Mouse (Mus musculus): Measurements from ENCODE around the gene Lama5. TPM values are rescaled to one million over a fixed set of nuclear protein-coding genes. Genes with fewer than 3 reads are reported as not detected.
"Not testable (repeated sequence)": the region's sequence is repeated elsewhere in the genome, so short reads cannot be mapped to it uniquely, and the experiment has no call there.

Gene Lama5
- polyA plus RNA-seq, 1 experiment from 2014 or later, result 2.9 TPM

DNA sequence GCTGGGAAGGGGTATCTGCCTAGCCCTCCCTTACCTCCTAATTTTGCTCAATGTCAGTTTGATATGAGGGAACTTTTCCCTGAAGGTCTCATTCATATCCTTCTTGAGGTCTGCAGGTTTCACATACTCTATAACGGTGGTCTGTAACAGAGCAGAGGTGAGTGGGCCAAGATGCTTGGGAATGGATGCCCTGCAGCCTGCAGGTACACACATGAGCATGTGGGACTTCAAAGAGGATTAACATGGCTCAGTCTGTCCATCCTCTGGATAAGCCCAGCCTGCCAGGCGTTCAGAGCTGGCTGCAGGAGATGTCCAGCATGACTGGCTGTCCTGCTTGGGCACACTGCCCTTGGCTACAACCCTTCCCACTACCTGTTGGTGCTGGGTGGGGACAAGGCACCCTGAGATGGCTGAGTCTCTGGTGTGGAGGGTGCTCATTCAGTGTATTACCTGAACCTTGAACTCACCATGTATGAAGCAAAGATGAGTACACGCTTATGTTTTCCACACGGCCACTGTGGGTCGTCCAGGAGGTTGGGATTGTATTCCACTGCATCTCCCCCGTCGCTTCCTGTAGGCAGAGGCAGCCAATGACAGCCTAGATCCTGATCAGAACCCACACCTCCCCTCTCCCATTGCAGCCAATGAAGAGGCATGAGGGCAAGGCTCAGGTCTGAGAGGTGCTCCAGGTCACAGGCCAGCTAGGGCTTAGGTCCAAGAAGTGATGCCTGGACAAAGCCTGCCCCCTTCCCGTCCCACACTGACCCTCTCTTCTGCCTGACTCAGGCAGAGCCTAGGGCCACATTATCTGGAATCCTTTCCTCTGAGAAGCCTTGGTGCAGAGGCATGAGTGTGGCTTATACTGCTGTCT lies 35.2 kb upstream of the Lama5 start:
- H3K27me3 ChIP-seq (replicated peaks), result no peaks in the 10 kb centered on the region
- no peak for ATAC-seq (ENCODE audit: low FRiP score, low read depth)
- no peaks in the 10 kb centered on the region for H3K9me3 ChIP-seq
- H3K36me3 ChIP-seq, result peaks cover 54% of the 10 kb centered on the region
- H3K27ac ChIP-seq, result no peak overlapping the region
- no peak overlapping the region for H3K4me2 ChIP-seq (replicated peaks)
- WGBS, result 72% methylated on average over 8 of the region's 8 CpGs
- no peak overlapping the region for H3K9ac ChIP-seq
- H3K4me1 ChIP-seq, result peaks cover 16% of the 10 kb centered on the region
- no peak overlapping the region for H3K4me3 ChIP-seq

- H3K9ac ChIP-seq; H3K4me3 ChIP-seq; ATAC-seq (ENCODE audit: low FRiP score, low read depth); H3K4me2 ChIP-seq (replicated peaks); H3K27ac ChIP-seq; H3K9me3 ChIP-seq; H3K27me3 ChIP-seq (replicated peaks): not testable (repeated sequence)
- 76% methylated on average over 17 of the region's 17 CpGs for WGBS
- H3K4me1 ChIP-seq, result peaks cover 17% of the 10 kb centered on the region
- H3K36me3 ChIP-seq, result peaks cover 54% of the 10 kb centered on the region
Observed at GRCm38 (mm10) chr2:180259826-180260609, 34.4 kb upstream of the Lama5 start.

DNA sequence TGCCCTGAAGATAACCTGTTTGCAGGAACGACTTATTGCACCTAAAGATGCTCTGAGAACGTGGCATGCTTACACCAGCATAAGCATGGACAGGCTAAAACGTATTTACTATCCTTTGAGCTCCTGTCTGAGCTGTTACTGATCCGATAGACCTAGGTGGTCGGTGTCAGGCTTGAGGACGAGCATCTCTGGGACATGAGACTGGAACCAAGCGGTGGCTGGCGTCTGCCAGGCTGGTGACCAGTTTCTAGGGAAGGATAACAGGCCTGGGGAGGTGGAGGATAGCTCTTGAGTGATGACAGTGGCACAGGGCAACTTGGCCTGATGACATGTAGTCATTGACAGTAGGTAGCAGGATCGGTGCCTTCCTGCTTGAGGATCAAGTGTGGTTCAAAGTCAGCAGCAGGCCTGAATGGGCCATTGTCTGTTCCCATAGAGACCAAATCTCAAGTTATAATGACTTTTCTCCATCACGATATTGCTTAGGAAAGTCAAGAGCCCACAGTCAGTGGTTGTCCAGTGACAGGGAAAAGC lies 33.4 kb upstream of the Lama5 start:
- H3K4me1 ChIP-seq, result peaks cover 17% of the 10 kb centered on the region
- 81% methylated on average over 10 of the region's 10 CpGs for WGBS
- H3K9ac ChIP-seq; H3K9me3 ChIP-seq; H3K27me3 ChIP-seq (replicated peaks); H3K4me2 ChIP-seq (replicated peaks); H3K27ac ChIP-seq; ATAC-seq (ENCODE audit: low FRiP score, low read depth); H3K4me3 ChIP-seq: not testable (repeated sequence)
- peaks cover 52% of the 10 kb centered on the region for H3K36me3 ChIP-seq

GRCm38 (mm10) chr2:180257963-180258865 lies 32.6 kb upstream of the Lama5 start:
- WGBS, result 54% methylated on average over 11 of the region's 11 CpGs
- Histone ChIP-seq H3K27ac (0 out of 2 replicates have a peak overlapping the region, but pooled peaks have one; percentile 33), H3K4me1 (peaks cover 17% of the 10 kb centered on the region), H3K36me3 (peaks cover 44% of the 10 kb centered on the region), H3K9ac (peak overlapping the region; percentile 90), H3K4me2 (replicated peaks) (peak overlapping the region; percentile 75), H3K9me3 (no peaks in the 10 kb centered on the region), H3K4me3 (peak overlapping the region; percentile 85), H3K27me3 (replicated peaks) (no peaks in the 10 kb centered on the region)
- no peak for ATAC-seq (ENCODE audit: low FRiP score, low read depth)

DNA sequence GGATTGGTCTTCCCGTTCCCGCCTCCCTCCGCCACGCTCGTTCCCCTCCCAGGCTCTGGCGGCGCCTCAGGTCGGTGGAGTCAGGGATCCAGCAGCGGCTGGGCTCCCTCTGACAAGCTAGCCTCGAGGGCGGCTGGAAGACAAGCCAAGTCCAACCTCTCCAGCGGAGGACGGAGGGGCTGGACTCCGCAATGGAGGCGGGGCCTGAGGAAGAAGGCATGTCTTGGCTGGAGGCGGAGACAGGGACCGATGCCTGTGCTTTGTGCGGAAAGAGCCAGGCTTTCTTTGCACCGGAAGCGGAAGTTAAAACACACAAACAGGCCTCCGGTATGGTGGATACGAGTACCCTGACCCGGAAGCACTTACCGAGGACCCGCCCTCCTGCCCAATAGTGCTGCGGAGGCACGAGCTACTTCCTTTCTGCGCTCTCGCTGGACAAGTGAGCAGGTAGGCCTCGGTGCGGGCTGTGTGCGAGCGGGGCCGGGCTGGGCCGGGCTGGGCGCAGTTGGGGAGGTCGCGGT lies 31.4 kb upstream of the Lama5 start, which contains the start of gene Rps21:
Rps21 (plus strand) TSS at position 377 of the 521 bp plus-strand sequence.
- no peaks in the 10 kb centered on the region for H3K9me3 ChIP-seq
- H3K9ac ChIP-seq, result peak within 1 kb of the TSS; percentile 90
- ATAC-seq (ENCODE audit: low FRiP score, low read depth), result peak; percentile 95
- H3K4me3 ChIP-seq, result peak within 1 kb of the TSS; percentile 85
- H3K27me3 ChIP-seq (replicated peaks), result no peaks in the 10 kb centered on the region
- H3K27ac ChIP-seq, result peak within 1 kb of the TSS; percentile 91
- H3K36me3 ChIP-seq, result peaks cover 33% of the 10 kb centered on the region
- WGBS, result under 1% methylated on average over 38 of the region's 38 CpGs
- H3K4me2 ChIP-seq (replicated peaks), result peak within 1 kb of the TSS; percentile 75
- H3K4me1 ChIP-seq, result peaks cover 17% of the 10 kb centered on the region

- ATAC-seq (ENCODE audit: low FRiP score, low read depth), result peak; percentile 74
- no peaks in the 10 kb centered on the region for H3K27me3 ChIP-seq (replicated peaks)
- no peaks in the 10 kb centered on the region for H3K9me3 ChIP-seq
- peak overlapping the region; percentile 75 for H3K4me2 ChIP-seq (replicated peaks)
- peak overlapping the region; percentile 75 for H3K9ac ChIP-seq
- peaks cover 27% of the 10 kb centered on the region for H3K36me3 ChIP-seq
- H3K27ac ChIP-seq, result peak overlapping the region; percentile 91
- peak overlapping the region; percentile 85 for H3K4me3 ChIP-seq
- peaks cover 17% of the 10 kb centered on the region for H3K4me1 ChIP-seq
- WGBS, result 24% methylated on average over 26 of the region's 26 CpGs
Observed at GRCm38 (mm10) chr2:180256296-180257000, 30.8 kb upstream of the Lama5 start.

DNA sequence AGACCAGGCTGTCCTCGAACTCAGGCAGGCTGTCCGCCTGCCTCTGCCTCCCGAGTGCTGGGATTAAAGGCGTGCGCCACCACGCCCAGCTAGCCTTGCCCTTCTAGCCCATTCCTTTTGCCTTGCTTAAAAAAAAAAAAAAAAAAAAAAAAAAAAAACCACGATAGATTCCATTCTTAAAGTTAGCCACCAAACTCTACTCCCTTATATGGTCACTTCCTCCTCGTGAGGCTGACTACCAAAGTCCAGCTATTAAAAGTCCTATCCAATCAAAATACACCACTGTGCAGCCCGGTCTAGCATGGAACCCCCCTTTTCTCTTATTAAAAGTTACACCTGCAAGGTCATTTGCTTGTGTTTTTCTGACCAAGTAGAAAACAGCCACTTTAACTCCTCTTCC lies 30.0 kb upstream of the Lama5 start:
- Histone ChIP-seq H3K36me3 (peaks cover 20% of the 10 kb centered on the region), H3K4me3 (peak overlapping the region; percentile 85; the same call in 1 of the 2 replicates), H3K27ac (no peak overlapping the region), H3K4me1 (peaks cover 17% of the 10 kb centered on the region), H3K27me3 (replicated peaks) (no peaks in the 10 kb centered on the region), H3K9me3 (no peaks in the 10 kb centered on the region), H3K9ac (no peak overlapping the region), H3K4me2 (replicated peaks) (peak overlapping the region; percentile 75)
- no peak for ATAC-seq (ENCODE audit: low FRiP score, low read depth)
- 92% methylated on average over 9 of the region's 9 CpGs for WGBS

- Histone ChIP-seq H3K9me3 (no peaks in the 10 kb centered on the region), H3K27ac (no peak overlapping the region), H3K27me3 (replicated peaks) (no peaks in the 10 kb centered on the region), H3K4me2 (replicated peaks) (no peak overlapping the region), H3K4me1 (peaks cover 17% of the 10 kb centered on the region), H3K4me3 (no peak overlapping the region), H3K9ac (no peak overlapping the region), H3K36me3 (peaks cover 9% of the 10 kb centered on the region)
- WGBS, result 90% methylated on average over 5 of the region's 5 CpGs
- ATAC-seq (ENCODE audit: low FRiP score, low read depth), result no peak
Observed at GRCm38 (mm10) chr2:180254436-180255209, 29.0 kb upstream of the Lama5 start.

DNA sequence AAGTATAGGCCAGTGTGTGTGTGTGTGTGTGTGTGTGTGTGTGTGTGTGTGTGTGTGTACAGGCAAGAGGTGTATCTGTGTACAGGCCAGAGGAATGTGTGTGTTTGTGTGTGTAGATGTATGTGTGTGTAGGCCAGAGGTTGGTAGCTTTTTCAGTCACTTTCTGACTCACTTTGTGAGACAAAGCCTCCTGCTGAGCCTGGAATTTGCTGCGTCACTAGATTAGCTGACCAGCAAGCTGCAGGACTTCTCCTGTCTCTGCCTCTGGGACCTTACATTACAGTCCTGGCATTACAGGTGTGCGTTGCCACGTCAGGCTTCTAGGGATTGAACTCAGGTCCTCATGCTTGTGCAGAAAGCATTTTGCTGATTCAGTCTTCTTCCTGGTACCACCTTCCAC lies 26.2 kb upstream of the Lama5 start:
- no peaks in the 10 kb centered on the region for H3K36me3 ChIP-seq
- no peaks in the 10 kb centered on the region for H3K9me3 ChIP-seq
- H3K4me1 ChIP-seq, result peaks cover 8% of the 10 kb centered on the region; the same call in 1 of the 2 replicates
- no peak overlapping the region for H3K27ac ChIP-seq
- H3K27me3 ChIP-seq (replicated peaks), result no peaks in the 10 kb centered on the region
- H3K4me2 ChIP-seq (replicated peaks), result no peak overlapping the region
- H3K4me3 ChIP-seq, result no peak overlapping the region
- WGBS, result 52% methylated on average over 3 of the region's 3 CpGs
- no peak overlapping the region for H3K9ac ChIP-seq
- no peak; the same call in 1 of the 2 replicates for ATAC-seq (ENCODE audit: low FRiP score, low read depth)

GRCm38 (mm10) chr2:180250930-180251611 lies 25.4 kb upstream of the Lama5 start:
- no peak overlapping the region for H3K4me2 ChIP-seq (replicated peaks)
- H3K27me3 ChIP-seq (replicated peaks), result no peaks in the 10 kb centered on the region
- H3K9ac ChIP-seq, result no peak overlapping the region
- H3K27ac ChIP-seq, result no peak overlapping the region
- H3K4me3 ChIP-seq, result no peak overlapping the region
- 34% methylated on average over 11 of the region's 11 CpGs for WGBS
- ATAC-seq (ENCODE audit: low FRiP score, low read depth), result peak; percentile 87
- H3K9me3 ChIP-seq, result no peaks in the 10 kb centered on the region
- no peaks in the 10 kb centered on the region for H3K36me3 ChIP-seq
- H3K4me1 ChIP-seq, result peaks cover 3% of the 10 kb centered on the region; the same call in 1 of the 2 replicates
